9 mouse cellular contexts compared by ENCODE assay signal in the genomic region with DNA sequence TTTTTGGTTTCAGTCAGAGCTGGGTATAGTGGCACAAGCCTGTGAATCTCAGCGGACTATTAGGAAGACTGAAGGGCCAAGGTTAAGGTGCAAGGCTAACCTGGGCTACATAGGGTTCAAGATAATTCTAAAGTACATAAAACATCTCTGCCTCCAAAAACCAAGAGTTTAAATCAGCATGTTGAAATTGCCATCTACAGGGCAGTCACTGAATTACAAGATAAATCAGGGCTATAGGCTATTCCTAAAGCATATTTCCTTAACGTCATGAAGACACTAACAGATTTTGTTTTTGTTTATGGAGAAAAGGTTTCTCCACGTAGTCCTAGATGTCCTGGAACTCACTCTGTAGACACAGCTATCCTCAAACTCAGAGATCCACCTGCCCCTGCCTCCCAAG. TPM values are rescaled to one million over a fixed set of nuclear protein-coding genes. Genes with fewer than 3 reads are reported as not detected.
A peak's percentile ranks its signal among the peaks of the same experiment; 100 is the strongest.
DNase-seq lines count a peak whose midpoint lies in the region; ATAC-seq and TF ChIP-seq lines count a peak whose summit lies in the region.
"Had no signal": no experiment of that assay in that cellular context is flagged by ENCODE, and none has a peak within 500 bp of the region (broad histone marks: within the 10 kb centered on the region; RNA-seq: fewer than 3 reads in every experiment).

No protein-coding gene starts in this region.

- 0 out of 2 replicates have a peak overlapping the region, but pooled peaks have one; percentile 97 for H3K9ac ChIP-seq in hindbrain, embryonic 14.5 days

- H3K4me2 ChIP-seq in hindbrain, embryonic 14.5 days (replicated peaks), result peak overlapping the region; percentile 69

- no peaks in the 10 kb centered on the region for H3K36me3 ChIP-seq in kidney, adult 2 months (ENCODE audit: control insufficient read depth, insufficient read depth, low read length)
- H3K36me3 ChIP-seq in E14TG2a.4 (ENCODE audit: insufficient read depth, low read length), result peaks cover 34% of the 10 kb centered on the region
- H3K36me3 ChIP-seq in hindbrain, embryonic 14.5 days (replicated peaks; ENCODE audit: control insufficient read depth, insufficient read depth), result peaks cover 15% of the 10 kb centered on the region

- no peak for ATAC-seq in hindbrain, embryonic 14.5 days (ENCODE audit: low FRiP score)
- no peak for ATAC-seq in frontal cortex, adult (ENCODE audit: low TSS enrichment)

- no peak overlapping the region for H3K27ac ChIP-seq in kidney, adult 2 months (ENCODE audit: insufficient read depth, low read depth, low read length)
- H3K27ac ChIP-seq in hindbrain, embryonic 14.5 days, result no peak overlapping the region

- intact Hi-C loops in gastrocnemius, postnatal 36 days (cut with DNase I), result loop anchor here (10.0 kb wide), 1 partner anchor 245 kb away; no protein-coding TSS in a partner anchor

- H3K27me3 ChIP-seq in kidney, adult 2 months (replicated peaks; ENCODE audit: control insufficient read depth, insufficient read depth, low read length), result no peaks in the 10 kb centered on the region
- H3K27me3 ChIP-seq in E14TG2a.4 (ENCODE audit: insufficient read depth, low read length), result no peaks in the 10 kb centered on the region
- H3K27me3 ChIP-seq in hindbrain, embryonic 14.5 days (ENCODE audit: control insufficient read depth, insufficient read depth, low read length), result no peaks in the 10 kb centered on the region

- 39% methylated on average over 3 of the region's 3 CpGs for WGBS in kidney, adult 2 months
- 71% methylated on average over 3 of the region's 3 CpGs for WGBS in hindbrain, embryonic 14.5 days

- no peak for TF ChIP-seq POLR2A in kidney, adult 2 months (IDR thresholded peaks at IDR 0.05; ENCODE audit: low read depth, low read length)

- 0 out of 2 replicates have a peak, but pooled peaks cover 4% of the 10 kb centered on the region for H3K4me1 ChIP-seq in kidney, adult 2 months (ENCODE audit: control insufficient read depth, insufficient read depth, low read length)
- H3K4me1 ChIP-seq in E14TG2a.4 (replicated peaks; ENCODE audit: low read depth, low read length), result peaks cover 45% of the 10 kb centered on the region
- H3K4me1 ChIP-seq in hindbrain, embryonic 14.5 days (replicated peaks; ENCODE audit: control insufficient read depth, insufficient read depth, low read length), result peaks cover 20% of the 10 kb centered on the region

- H3K9me3 ChIP-seq in E14TG2a.4 (ENCODE audit: low read length), result no peaks in the 10 kb centered on the region
- H3K9me3 ChIP-seq in hindbrain, embryonic 14.5 days (ENCODE audit: control insufficient read depth, low read length), result no peaks in the 10 kb centered on the region

- DNase-seq in kidney, adult 2 months, result no peak
- no peak for DNase-seq in kidney, postnatal 10 days
- peak; percentile 70 for DNase-seq in 416B (ENCODE audit: low read depth)
- DNase-seq in hindbrain, embryonic 14.5 days (ENCODE audit: low spot score), result no peak
- no peak for DNase-seq in gastrocnemius, postnatal 4 days (ENCODE audit: low spot score in 2 of 2)
- DNase-seq in gastrocnemius, postnatal 36 days, result no peak
- DNase-seq: layer of hippocampus, postnatal 36 days had no signal

- 0 out of 2 replicates have a peak, but pooled peaks have one; percentile 1 for TF ChIP-seq CTCF in kidney, adult 2 months (conservative IDR thresholded peaks at IDR 0.05; ENCODE audit: insufficient read depth, insufficient read length, low read depth, low read length)
- peak; percentile 67 for TF ChIP-seq CTCF in E14TG2a.4 (conservative IDR thresholded peaks at IDR 0.05; ENCODE audit: low read length)

- H3K4me3 ChIP-seq in kidney, adult 2 months (ENCODE audit: insufficient read depth, low read depth, low read length), result no peak overlapping the region
- no peak overlapping the region for H3K4me3 ChIP-seq in E14TG2a.4 (replicated peaks; ENCODE audit: low read length)
- H3K4me3 ChIP-seq in hindbrain, embryonic 14.5 days (replicated peaks; ENCODE audit: low read length), result no peak overlapping the region

RNA-seq across cellular contexts. Expression of gene Atad1, which starts 29.3 kb away (rescaled TPM):
- polyA plus RNA-seq in kidney, adult 2 months (2012; rRNA removed), result 16.0 and 25.0 TPM in 2 replicates
- polyA plus RNA-seq in hindbrain, embryonic 14.5 days (2014; fragmentation: Nextera tagmentation; extraction: Ambion mirVana), result 128 and 144 TPM in 2 replicates
- total RNA-seq in gastrocnemius, postnatal 4 days (2021), result 10 to 100 TPM; 40.5 to 44.7 TPM
- 10 to 100 TPM; 50.7 to 53.3 TPM for total RNA-seq in gastrocnemius, postnatal 36 days (2021)

RNA-seq across cellular contexts. Expression of gene Pten, which starts 47.0 kb away (rescaled TPM):
- polyA plus RNA-seq in kidney, adult 2 months (2012; rRNA removed), result 12.8 and 15.2 TPM in 2 replicates
- polyA plus RNA-seq in hindbrain, embryonic 14.5 days (2014; fragmentation: Nextera tagmentation; extraction: Ambion mirVana), result 21.8 and 22.8 TPM in 2 replicates
- total RNA-seq in gastrocnemius, postnatal 4 days (2021), result 10 to 100 TPM; 41.7 to 48.4 TPM
- total RNA-seq in gastrocnemius, postnatal 36 days (2021), result 10 to 100 TPM; 31.3 to 32.0 TPM
